Mouse (Mus musculus) megakaryocyte-erythroid progenitor cell, adult 5-6 weeks (primary cell): ENCODE data around the gene Olfr463. TPM values are rescaled to one million over a fixed set of nuclear protein-coding genes. Genes with fewer than 3 reads are reported as not detected.
"Not testable (repeated sequence)": the region's sequence is repeated elsewhere in the genome, so short reads cannot be mapped to it uniquely, and the experiment has no call there.

Experiments
- ATAC-seq: replicated peaks from 2 replicates; pipeline ENCODE4 v1.8.0; 2016; ENCODE audit warnings: mild to moderate bottlenecking, inconsistent platforms; ENCODE audit not compliant: severe bottlenecking, poor library complexity, low FRiP score, low TSS enrichment
- total RNA-seq, 2 experiments: library from RNA; stranded (forward) in 1 of 2; stranded (reverse) in 1 of 2; fragments of 200-1000, 215-1000 nt in 1 of 2; fragments of >200 nt in 1 of 2; fragmentation: Nextera tagmentation in 1 of 2; gene quantifications; 2 replicates each; pipeline ENCODE4 v1.2.3; 2014 to 2017

Gene Olfr463
- total RNA-seq (2014; fragmentation: Nextera tagmentation) (not detected in 2 replicates), total RNA-seq (2017) (not detected in 2 replicates)

DNA sequence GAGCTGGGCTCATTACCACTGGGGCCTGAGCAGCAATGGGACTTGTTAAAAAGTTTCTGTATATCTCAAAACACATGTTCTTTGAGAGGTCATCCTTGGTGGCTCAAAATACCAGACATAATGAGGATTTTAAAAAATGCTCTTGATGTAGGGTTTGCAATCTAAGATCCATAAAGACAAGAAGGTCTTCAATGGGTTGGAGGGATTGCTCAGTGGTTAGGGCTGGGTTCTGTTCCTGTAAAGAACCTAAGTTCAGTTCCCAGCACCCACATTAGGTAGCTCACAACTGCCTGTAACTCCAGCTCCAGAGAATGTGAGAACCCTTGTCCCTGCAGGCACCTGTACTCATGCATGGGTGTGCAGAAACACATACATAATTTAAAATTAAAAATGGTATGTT lies at the start of gene Olfr463:
Gene Olfr463, minus strand, starts transcription at position 101 of the 400 bp plus-strand sequence.
- ATAC-seq, result no peak

DNA sequence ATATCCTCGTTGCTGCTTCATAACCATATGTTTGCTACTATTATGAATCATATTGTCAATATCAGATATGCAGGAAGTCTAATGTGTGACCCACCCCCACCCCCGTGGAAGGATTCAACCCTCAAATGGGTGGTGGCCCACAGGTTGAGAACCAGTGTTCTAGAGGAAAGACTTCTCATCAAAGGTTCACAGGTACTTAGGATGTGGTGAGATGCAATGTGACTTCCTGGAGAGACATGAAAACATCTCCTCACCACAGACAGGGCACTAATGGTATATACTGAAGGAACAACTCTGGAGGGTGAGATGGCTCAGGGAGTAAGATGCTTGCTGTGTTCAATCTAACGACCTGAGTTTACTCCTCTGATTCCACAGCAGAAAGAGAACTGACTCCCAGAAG lies 38.3 kb upstream of the Olfr463 start:
- no peak for ATAC-seq

DNA sequence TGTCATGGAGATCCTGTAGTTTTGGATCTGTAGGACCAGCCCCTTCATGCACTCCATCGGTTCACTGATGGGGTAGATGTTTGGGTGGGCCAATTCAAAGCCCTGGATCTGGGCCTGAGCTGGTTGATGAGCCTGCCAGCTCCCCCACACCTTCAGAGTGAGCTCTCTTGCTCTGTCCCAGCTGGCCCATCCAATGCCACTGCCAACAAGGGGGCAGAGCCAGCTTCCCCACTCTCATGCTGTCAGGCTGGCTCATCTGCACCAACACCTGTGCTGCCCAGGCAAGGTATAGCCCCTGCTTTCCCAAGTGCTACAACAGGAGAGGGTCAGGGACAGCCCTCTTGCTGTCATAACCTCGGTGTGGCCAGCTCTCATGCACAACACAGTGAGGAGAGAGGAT lies 36.5 kb upstream of the Olfr463 start:
- ATAC-seq, result no peak

DNA sequence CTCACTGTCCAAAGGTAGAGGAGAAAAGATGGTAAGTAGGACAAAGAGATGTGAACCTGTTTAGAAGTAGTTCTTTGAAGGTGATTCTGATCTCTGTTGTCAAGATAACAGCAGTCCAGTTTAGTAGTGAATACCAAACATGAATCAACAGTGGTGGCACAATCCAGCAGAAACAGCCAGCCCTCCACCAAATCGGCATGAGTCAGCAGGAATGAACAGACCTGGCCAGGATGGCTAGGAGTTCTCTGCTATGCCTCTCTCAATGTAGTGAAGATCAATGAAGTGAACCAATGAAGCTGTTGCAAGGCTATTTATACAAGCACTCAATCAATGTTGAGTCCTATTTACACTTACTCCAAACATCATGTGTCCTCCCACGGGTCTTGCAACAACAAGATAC lies 33.2 kb upstream of the Olfr463 start:
- no peak for ATAC-seq

DNA sequence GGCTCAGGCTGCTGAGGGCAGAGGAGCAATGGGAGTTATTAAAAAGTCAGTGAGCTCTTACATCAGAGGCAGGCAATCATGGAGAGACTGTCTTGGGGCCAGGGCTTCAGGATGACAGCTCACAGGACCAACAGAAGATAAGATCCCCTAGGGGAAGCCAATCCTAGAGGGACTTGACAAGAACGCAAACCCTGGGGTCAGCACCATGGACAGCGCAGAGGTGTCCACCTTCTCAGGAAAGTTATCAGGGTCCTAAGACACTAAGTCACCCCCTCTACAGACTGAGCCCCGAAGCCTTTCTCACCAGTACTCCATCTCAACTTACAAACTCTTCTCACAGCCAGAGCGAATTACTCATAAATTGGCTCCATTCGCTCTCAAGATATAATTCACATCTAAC lies 23.8 kb upstream of the Olfr463 start, which contains the start of gene Olfr464:
Gene Olfr464, minus strand, starts transcription at position 2 of the 400 bp plus-strand sequence.
- ATAC-seq, result no peak

DNA sequence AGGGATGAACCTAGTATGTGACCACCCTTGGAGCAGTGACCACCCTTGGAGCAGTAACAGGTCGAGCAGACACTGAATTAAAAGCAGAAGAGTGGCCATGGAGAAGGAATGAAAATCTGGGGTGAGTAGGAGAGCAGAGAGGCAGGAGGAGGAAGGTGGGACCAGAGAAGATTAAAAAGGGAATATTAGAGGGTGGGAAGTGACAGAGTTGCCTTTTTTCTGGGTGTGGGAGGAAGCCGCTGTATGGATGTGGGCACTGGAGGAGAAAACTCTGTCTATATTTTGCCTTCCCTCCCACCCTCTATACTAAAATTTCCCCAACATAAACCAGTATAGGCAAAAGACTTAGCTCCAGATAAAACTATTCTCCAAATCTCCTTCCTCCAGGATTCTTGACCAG lies 23.1 kb upstream of the Olfr463 start:
- ATAC-seq, result no peak

DNA sequence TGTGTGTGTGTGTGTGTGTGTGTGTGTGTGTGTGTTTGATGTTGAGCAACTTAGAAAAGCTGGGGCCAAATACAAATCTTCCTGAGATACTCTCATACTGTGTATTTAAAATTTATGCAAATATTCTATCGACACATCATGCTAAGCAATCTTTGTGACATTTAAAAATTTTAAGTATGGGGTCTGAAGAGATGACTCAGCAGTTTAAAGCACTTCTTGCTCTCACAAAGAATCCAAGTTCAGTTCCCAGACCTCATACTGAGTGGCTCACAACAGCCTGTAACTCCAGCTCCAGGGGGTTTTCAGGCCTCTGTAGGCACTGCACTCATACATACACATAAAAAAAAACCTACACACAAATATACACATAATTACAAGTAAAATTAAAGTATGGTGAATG lies 18.8 kb upstream of the Olfr463 start:
- no peak for ATAC-seq

DNA sequence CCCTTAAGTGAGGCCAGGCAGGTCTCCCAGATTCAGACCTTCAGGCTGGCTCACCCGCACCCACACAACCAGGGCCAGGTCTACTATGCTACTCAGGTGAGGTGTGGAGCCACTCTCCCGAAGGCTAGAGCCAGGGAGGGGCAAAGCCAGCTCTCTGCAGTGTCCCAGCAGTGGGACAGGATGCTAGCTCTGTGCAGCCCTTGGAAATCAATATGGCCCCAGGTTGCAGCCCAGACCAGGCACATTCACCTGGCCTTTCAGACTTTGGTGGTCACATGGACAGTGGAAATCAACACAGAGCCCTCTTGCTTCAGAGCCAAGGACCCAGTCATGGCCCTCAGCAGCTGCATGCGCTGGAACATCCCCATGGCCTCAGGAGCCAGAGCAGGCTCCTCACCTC lies 7.1 kb upstream of the Olfr463 start:
- no peak for ATAC-seq

DNA sequence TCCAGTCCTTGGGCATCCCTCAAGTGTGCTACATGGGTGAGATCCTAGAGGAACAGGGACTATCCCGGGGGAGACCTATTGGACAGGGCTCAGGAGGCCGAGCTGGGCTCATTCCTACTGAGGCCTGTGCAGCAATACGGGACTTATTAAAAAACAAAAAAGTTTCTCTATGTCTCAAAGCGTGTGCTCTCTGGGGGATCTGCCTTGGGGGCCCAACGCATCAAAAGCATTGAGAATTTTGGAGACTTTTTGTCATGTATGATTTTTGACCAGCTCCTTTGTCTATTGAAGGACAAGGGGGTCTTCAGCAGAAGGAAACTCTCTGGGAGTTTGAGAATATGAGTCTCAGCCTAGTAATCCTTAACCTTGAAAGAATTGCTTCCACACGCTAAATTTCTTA lies 5.0 kb downstream of the Olfr463 start, which contains the start of gene Olfr462:
Gene Olfr462, minus strand, starts transcription at position 101 of the 400 bp plus-strand sequence.
- no peak for ATAC-seq

DNA sequence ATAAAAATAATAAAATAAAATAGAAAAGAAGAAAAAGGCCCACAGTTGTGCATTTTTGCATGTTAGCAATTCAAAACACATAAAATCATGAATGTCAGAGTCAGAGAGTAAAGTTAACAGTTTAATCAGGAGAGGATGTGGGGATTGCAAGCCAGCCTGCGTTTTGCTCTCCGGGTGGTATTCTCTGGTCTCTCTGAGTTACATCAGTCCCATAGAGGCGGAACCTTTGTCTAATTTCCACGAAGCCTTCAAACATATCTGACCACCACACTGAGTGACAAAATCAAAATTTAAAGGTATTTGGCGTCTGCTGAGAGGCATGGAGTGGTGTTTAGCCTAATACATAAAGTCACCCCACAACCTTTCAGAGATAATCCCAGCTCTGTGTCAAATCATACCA lies 12.3 kb downstream of the Olfr463 start:
- ATAC-seq, result no peak

DNA sequence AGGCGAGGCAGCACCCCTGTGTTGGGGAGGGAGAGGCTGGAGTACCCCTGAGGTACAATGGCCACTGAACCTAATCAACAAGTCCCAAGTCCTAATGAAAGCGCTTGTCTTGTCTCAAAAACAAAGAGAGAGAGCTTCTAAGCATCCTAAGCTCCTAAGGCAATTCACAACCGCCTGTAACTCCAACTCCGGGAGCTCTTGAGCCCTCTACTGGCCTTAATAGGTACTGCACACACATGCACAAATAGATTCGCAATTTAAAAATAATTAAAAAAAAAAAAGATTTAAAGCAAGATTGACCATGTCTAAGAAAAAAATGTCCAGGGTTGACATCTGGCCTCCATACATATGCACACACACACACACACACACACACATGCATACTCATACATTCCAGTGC lies 13.7 kb downstream of the Olfr463 start:
- ATAC-seq, result no peak

DNA sequence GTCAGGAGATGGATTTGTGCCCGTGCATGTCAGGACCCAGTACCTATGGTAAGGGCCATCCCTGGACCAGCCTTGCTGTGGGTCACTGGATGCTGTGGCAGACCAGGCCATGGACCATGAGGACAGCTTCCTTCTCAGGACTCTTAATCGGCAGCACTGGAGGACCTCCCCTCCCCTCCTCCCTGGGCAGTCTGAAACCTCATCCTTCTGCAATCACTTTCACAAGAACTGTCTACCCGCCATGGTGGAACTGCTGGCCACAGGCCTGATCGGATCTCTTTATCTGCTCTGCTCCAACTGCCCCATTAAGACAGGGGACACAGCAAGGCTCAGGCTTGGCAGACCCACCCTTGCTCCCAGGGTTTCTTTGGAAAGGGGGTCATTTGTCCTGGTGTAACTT lies 15.5 kb downstream of the Olfr463 start:
- no peak for ATAC-seq

DNA sequence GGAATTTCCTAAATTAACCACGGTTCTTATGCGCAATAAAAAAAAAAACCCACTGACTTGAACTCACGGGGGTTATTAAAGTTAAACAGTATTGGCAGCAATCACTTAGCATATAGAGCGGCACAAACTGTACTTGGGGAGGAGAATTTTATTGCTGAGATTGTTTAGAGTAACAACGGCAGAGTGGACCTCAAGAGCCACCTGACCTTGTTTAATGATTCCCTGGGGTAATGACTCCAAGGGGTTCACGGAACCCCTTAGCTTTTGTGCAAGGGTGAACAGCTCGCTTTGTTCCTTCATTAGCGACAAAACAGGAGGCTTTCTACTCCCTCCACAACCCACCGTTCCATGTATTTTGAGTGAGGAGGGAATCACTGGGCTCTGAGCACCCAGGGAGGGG lies 17.4 kb downstream of the Olfr463 start:
- ATAC-seq, result no peak

DNA sequence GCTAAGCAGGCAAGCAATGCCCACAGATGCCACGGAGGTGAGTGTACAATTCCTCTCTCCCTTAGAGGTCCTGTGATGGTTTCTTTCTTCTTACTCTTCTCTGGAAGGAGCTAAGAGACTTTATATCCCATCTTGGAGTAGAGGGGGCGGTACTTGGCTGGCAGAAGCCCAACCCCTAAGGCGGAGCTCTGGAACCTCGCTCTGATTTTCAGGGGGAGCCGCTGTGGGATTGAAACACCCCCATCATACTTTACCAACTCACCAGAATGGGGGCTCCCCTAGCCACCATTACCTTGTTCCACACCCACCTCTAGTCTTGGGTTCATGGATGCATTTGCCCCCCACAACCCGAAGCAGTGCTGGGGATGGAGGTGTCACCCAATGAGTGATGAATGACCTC lies 21.8 kb downstream of the Olfr463 start, which contains the start of gene Epx:
Gene Epx, minus strand, starts transcription at position 101 of the 400 bp plus-strand sequence.
- no peak for ATAC-seq

DNA sequence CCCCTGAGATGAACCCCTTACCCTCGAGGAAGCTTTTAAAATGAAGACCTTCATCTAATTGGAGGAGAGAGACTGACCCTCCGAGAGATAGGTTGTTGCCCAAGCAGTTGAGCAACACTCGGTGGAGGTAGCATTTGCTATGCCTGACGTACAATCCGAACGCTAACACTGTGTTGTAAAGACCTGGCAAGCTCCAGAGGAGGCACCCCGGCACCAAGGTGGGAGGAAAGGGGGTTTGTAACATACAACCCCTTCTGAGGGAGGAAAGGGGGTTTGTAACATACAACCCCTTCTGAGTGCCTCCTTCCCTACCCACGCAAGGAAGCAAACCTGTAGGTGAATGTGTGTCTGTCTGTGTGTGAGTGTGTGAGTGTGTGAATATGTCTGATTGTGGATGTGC lies 25.4 kb downstream of the Olfr463 start:
- ATAC-seq, result no peak

DNA sequence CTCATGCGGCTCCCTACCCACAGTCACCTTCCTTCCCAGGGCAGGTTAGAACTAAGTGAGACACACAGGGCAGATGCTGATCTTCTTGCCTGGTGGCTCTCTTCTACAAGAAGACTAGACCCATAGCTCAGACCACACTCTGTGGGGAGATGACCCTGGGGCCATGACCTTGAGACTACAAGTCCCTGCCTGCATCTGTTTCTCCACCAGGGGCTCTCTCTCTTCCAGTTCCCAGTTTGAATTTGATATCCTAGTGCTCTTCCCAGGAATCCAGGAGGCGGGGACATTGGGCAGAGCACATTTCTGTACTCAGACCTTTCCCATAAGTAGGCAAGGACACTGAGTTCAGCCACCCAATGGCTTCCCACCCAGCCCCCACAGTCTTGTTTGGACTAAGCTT lies 27.1 kb downstream of the Olfr463 start:
- no peak for ATAC-seq

DNA sequence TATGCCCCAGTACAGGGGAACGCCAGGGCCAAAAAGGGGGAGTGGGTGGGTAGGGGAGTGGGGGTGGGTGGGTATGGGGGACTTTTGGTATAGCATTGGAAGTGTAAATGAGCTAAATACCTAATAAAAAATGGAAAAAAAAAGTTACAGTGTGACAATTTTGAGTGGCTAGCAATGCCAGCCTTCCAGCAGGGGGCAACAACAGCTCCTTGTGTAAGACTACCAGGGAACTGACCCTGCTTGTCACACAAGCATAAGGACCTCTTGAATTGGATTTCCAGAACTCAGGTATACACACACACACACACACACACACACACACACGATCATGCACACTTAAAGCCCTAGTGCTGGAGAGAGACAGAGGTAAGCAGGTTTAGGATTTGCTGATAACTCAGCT lies 30.3 kb downstream of the Olfr463 start:
- not testable (repeated sequence) for ATAC-seq

DNA sequence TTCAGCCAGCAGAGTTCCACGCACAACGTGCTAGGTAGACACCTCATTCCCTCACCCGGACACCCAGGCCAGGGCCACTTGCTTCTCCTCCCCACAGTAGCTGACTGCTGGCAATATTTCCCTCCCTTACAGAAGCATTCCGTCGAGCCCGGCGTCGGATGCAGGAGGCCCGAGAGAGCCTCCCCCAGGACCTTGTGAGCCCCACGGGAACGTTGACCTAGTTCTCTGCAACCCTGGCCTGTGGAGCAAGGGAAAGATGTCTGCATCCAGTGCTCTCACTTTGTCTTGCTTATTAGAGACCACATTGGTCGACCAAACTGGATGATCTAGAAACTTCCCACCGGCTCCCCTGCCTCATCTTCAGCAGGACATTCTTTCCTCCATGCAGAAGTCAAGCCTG lies 34.4 kb downstream of the Olfr463 start:
- no peak for ATAC-seq

DNA sequence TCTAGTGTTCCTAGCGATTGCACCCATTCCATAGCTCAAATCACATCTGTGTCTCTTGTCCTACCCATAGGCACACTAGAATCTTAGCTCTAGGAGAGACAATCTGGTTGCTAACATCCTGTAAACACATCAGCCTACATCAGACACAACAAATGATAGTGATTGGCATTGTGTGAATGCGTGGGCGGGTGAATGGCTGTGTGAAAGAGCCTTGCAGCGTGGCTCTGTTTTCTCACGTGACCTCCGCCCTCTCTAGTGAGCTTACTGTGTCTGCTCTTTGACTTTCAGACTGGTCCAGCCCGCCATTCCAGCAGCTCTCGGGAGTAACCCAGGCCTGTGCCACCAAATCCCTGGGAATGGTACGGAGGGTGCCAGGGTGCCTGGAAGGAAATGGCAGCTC lies 36.8 kb downstream of the Olfr463 start:
- ATAC-seq, result no peak

DNA sequence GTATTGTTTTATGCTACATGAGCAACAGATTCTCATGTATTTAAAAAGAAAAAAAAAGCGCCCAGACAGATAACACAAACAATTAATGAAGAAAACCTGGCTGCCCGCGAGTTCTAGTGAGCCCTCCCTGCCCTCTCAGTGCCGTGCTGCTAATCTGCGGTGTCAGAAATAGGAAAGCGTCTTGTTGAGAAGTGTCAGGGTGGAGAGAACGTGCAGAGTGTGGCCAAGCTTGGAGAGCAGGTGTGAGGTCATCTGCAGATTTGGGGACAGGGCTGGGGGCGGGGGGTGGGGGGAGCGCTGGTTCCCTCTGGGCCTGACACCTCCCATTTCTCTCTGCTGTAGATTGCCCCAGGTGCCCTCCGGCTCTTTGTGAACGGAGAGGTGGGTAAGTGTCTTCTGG lies 37.9 kb downstream of the Olfr463 start:
- ATAC-seq, result no peak

DNA sequence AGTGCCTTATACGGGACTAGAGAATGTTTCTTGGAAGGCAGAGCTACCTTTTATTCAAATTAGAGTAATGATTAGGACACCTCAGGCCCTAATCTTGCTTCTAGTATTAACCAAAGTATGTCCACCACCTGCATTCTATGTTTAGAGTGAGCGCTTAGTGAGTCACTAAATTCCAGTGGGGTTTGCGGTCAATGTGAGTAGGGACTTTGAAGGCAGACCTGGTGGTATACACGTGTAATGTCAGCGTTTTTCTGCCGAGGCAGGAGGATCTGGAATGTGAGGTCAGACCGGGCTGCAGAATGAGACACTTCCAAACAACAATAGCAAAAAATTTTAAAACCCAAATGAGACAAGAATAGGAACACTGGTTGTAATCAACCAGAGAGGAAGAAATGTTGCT lies 42.6 kb downstream of the Olfr463 start:
- ATAC-seq, result no peak

DNA sequence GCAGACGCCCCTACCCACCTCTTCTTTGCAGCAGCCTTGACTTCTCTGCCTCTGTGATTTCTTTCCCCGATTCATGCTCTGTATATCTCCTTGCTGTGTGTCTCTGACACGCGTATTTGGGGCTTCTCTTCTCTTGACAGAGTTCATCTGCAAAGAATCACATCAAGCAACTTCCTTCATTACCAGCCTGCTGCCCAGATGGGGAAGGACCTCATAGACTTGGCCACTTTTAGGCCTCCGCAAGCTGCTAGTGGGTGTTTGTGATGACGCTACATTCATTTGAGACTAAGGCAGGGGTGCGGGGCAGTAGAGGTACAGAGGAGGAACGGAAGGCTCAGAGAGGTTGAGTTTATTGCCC lies 43.6 kb downstream of the Olfr463 start:
- no peak for ATAC-seq
